Mouse (Mus musculus) neural tube, postnatal 0 days (tissue): ENCODE data around the gene Olfr1141. TPM values are rescaled to one million over a fixed set of nuclear protein-coding genes. Genes with fewer than 3 reads are reported as not detected.

Experiments used
- polyA plus RNA-seq: library from polyadenylated mRNA; unstranded; fragments of >200 nt; fragmentation: Nextera tagmentation; extraction: Ambion mirVana; gene quantifications from 2 replicates; pipeline ENCODE4 v1.2.1, GENCODE M21; 2015

Olfr1141 gene
- polyA plus RNA-seq = not detected in 2 replicates

GRCm38 (mm10) chr2:87753891-87754290, at the start of gene Olfr1141:
Gene Olfr1141 (minus strand): TSS chr2:87753991.

DNA sequence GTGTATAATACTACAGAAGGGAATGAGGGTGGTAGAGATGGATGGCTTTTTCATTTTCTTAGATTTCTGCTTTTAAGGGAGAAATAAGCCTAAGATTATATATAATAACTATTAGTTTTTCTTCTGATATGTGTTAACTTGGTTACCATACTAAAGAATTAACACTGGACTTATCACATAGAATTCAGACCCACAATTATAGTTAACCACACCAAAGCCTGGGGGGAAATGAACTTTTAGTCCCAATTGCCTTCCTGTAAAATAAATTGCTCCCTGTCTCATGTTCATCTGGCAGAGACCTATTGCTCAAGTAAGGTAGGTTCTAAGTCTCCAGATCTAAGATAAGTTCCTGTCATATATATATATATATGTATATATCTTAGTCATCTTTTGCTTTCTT, 46.5 kb upstream of the Olfr1141 start, which contains the start of gene Olfr1143:
TSS of gene Olfr1143 (plus strand) at position 301 of the 400 bp plus-strand sequence.

DNA sequence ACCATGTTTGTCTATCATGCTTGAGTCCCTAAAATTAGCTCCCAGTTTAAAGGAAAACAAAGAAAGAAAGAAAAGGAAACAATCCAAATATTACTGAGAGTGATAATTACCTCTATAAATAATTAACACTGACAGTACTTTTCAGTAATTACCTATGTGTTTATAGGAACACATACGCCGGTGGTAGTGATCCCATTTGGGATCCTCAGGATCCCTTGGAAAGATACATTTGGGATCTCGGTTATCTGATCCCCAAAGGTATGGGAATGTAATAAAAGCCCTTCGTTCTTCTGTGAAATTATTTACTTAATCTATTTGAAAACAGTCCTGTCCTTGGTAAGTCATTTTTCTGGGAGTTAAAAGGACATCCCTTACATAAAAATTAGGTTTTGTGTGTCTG, 25.4 kb upstream of the Olfr1141 start, which contains the start of gene Olfr152:
TSS of gene Olfr152 (plus strand) at position 301 of the 400 bp plus-strand sequence.

GRCm38 (mm10) chr2:87743452-87743851, 10.3 kb downstream of the Olfr1141 start, which contains the start of gene Olfr1140:
Gene Olfr1140 (plus strand): TSS chr2:87743752.

GRCm38 (mm10) chr2:87739878-87740277, 13.9 kb downstream of the Olfr1141 start, which contains the start of gene Olfr1138:
Gene Olfr1138 (minus strand): TSS chr2:87739978.

GRCm38 (mm10) chr2:87713079-87713478, 40.7 kb downstream of the Olfr1141 start, which contains the start of gene Olfr1137:
Gene Olfr1137 (minus strand): TSS chr2:87713179.

Other genes starting within 250 kb of the Olfr1141 start
- gene Pramel6, start 247.4 kb downstream of the Olfr1141 start, polyA plus RNA-seq = not detected in 2 replicates
- gene Olfr153, start 222.2 kb downstream of the Olfr1141 start, polyA plus RNA-seq = not detected in 2 replicates
- gene Olfr1128, start 208.4 kb downstream of the Olfr1141 start, polyA plus RNA-seq = not detected in 2 replicates
- gene Olfr1129, start 180.1 kb downstream of the Olfr1141 start, polyA plus RNA-seq = not detected in 2 replicates
- not detected in 2 replicates for gene Olfr1130, start 147.8 kb downstream of the Olfr1141 start, polyA plus RNA-seq
- not detected in 2 replicates for gene Olfr1131, start 126.9 kb downstream of the Olfr1141 start, polyA plus RNA-seq
- gene Olfr1132, start 116.5 kb downstream of the Olfr1141 start, polyA plus RNA-seq = not detected in 2 replicates
- gene Olfr1133, start 106.6 kb downstream of the Olfr1141 start, polyA plus RNA-seq = not detected in 2 replicates
- gene Olfr1134, start 95.5 kb downstream of the Olfr1141 start, polyA plus RNA-seq = not detected in 2 replicates
- not detected in 2 replicates for gene Olfr1135, start 80.3 kb downstream of the Olfr1141 start, polyA plus RNA-seq
- not detected in 2 replicates for gene Olfr1136, start 60.0 kb downstream of the Olfr1141 start, polyA plus RNA-seq
- not detected in 2 replicates for gene Olfr1137, start 40.8 kb downstream of the Olfr1141 start, polyA plus RNA-seq
- gene Olfr1138, start 14.0 kb downstream of the Olfr1141 start, polyA plus RNA-seq = not detected in 2 replicates
- gene Olfr1140, start 10.2 kb downstream of the Olfr1141 start, polyA plus RNA-seq = not detected in 2 replicates
- not detected in 2 replicates for gene Olfr152, start 25.5 kb upstream of the Olfr1141 start, polyA plus RNA-seq
- gene Olfr1143, start 46.6 kb upstream of the Olfr1141 start, polyA plus RNA-seq = not detected in 2 replicates
- not detected in 2 replicates for gene Olfr1145, start 55.8 kb upstream of the Olfr1141 start, polyA plus RNA-seq
- not detected in 2 replicates for gene Olfr1148, start 76.5 kb upstream of the Olfr1141 start, polyA plus RNA-seq
- gene Olfr1150-ps1, start 90.0 kb upstream of the Olfr1141 start, polyA plus RNA-seq = not detected in 2 replicates
- gene Olfr1151, start 101.9 kb upstream of the Olfr1141 start, polyA plus RNA-seq = not detected in 2 replicates
- gene Olfr1152, start 112.5 kb upstream of the Olfr1141 start, polyA plus RNA-seq = not detected in 2 replicates
- gene Olfr1153, start 141.0 kb upstream of the Olfr1141 start, polyA plus RNA-seq = not detected in 2 replicates
- gene Olfr1154, start 151.2 kb upstream of the Olfr1141 start, polyA plus RNA-seq = not detected in 2 replicates
- not detected in 2 replicates for gene Olfr1155, start 191.1 kb upstream of the Olfr1141 start, polyA plus RNA-seq
- not detected in 2 replicates for gene Olfr1156, start 199.1 kb upstream of the Olfr1141 start, polyA plus RNA-seq
- not detected in 2 replicates for gene Olfr1157, start 214.3 kb upstream of the Olfr1141 start, polyA plus RNA-seq
- gene Olfr74, start 220.7 kb upstream of the Olfr1141 start, polyA plus RNA-seq = not detected in 2 replicates
- not detected in 2 replicates for gene Olfr1158, start 236.1 kb upstream of the Olfr1141 start, polyA plus RNA-seq